Mouse (Mus musculus) CD4-positive, CD25-positive, alpha-beta regulatory T cell, adult 2 months (primary cell): ENCODE data around the gene Syk.
A peak's percentile ranks its signal among the peaks of the same experiment; 100 is the strongest.

Experiments
- DNase-seq: peaks from one replicate; pipeline ENCODE4 v3.0.0-alpha.2; 2012; ENCODE audit warnings: low read depth, low spot score

Syk gene

DNA sequence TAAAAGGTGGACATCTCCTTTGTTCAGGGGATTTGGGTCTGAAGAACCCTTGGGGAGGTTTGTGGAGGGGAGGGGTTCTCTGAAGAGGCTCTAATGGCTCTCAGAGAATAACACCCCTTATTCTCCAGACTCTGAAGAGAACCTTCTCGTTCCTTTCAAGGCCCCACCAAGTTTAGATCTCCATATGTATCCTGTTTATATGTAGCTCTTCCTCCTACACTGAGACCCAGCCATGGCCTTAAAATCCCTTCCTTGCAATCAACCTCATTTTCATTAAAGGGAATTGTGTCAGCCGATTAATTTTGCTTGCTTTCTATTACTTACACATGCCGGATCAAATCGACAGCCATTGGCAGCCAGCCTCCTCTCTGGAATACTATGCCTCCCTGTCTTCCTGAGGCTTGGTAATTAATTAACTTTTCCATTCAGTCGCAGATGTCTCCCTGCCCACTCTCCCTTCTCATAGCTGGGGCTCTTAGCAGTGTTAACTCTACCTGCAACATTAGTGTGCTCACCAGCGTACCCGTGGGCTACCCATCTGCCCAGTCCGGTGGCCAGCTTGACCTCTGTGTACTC, 13.7 kb upstream of the Syk start:
- DNase-seq: no peak

- DNase-seq: no peak
Measured at GRCm38 (mm10) chr13:52570276-52570675, 12.7 kb upstream of the Syk start.

DNA sequence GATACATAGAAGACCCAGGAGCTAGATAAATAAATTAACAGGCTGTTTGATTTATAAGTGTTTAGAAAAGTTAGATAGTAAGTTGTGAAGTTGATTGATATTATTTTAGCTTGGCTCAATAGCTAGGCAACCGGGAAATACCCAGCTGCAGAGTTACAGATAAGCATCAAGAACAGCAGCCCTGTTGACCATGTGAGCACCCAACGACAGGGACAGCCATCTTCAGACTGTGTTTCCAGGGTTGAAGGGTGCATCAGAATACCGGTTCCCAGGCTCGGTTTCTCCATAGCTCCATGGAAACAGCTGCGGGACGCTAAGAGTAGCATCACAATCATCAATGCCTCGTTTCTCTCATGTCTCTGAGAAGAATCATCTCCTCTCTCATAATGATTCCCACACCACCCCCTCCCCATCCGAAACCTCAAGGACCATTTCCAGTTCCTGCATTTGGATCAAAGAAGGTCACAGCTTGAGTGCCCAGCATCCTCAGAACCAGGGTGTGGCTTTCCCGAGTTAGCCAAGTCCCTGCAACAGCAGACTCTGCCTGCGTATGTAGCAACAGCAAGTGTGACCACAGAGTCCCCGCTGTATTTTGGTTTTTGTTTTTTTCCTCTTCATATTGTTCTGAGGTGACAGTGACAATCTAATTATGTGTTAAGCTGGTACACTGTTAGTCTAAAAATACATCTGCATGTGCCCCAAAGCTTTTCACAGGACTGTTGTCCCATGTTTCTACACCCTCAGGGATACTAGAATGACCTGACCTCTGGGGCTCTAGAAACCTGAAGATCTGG, 11.2 kb upstream of the Syk start:
- DNase-seq: no peak

DNA sequence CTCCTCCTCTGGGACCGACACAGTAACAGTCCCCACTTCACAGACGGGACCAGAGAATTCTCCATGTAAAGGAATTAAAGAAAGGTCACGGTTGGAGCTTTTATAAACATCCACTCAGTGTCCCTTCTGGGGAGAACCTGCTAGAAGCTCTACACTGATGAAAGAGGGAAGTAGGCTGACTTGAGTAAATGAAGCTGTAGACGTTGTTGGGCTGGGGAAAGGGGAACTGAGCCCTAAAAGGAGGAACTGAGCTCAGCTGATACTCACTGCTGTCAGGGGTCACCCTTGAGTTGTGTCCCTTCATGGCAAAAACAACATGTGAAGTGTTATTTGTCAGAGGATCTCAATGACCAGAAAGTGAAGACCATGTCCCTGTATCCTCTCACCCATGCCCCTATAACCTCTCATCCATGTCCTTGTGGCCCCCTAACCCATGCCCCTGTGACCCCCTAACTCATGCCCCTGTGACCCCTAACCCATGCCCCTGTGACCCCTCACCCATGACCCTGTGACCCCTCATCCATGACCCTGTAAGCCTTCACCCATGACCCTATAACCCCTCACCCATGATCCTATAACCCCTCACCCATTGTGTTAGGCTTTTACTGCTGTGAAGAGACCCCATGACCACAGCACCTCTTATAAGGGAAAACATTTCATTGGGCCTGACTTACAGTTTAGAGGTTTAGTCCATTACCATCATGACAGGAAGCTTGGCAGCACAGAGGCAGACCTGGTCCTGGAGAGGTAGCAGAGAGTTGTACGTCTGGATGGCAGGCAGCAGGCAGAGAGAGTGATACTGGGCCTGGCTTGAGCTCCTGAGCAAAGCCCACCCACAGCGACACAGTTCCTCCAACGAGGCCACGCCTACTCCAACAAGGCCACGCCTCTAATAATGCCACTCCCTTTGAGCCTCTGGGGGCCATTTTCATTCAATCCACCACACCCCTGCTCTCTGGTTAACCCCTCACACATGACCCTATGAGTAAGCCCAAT, 10.2 kb upstream of the Syk start:
- peak; percentile 11 for DNase-seq

DNA sequence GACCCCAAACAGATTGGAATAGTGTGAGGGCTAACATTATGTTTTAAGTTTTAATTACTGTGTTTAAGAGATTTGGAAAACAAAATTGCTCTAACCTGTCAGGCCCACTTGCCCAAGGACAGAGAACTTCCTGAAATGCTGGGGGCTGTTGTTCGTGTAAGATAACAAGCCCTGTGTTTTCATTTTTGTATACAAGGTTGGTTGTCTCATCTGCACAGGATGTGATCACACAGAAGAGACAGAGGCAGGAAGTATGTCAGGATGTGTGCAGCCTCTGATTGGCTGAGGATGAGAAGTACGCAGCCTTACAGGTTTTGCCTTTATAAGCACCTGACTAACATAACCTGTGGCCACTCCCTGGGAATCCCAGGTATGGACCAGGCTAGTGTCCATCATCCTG, 8.7 kb upstream of the Syk start:
- DNase-seq: no peak

- DNase-seq: no peak
Measured at GRCm38 (mm10) chr13:52575483-52575882, 7.5 kb upstream of the Syk start.

DNA sequence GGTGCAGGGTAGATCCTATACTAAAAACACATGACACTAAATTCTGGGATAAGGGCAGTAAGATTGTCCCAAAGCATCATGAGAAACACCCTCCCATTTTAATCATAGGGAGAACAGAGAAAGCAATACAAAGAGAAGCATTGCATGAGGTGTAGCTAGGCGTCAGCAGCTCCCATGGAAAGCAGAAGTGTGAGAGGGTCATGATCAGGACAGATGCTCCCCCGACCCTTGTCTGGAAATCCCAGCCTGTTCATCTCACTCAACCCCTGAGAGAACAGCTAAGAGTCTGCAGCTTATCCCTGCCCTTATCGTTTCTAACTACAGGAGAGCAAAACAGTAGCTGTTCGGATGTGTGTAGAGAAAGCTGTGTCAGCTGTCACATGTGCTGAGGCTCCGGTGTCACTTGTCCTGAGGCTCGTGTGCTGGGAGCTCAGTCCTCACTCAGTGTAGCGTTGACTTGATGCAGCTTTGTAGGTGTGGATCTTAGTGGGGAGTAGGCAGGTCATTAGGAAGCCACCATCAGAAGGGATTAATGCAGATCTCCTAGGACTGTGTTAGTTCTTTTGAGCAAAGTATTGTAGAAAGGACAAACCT, 6.9 kb upstream of the Syk start:
- DNase-seq: no peak

DNA sequence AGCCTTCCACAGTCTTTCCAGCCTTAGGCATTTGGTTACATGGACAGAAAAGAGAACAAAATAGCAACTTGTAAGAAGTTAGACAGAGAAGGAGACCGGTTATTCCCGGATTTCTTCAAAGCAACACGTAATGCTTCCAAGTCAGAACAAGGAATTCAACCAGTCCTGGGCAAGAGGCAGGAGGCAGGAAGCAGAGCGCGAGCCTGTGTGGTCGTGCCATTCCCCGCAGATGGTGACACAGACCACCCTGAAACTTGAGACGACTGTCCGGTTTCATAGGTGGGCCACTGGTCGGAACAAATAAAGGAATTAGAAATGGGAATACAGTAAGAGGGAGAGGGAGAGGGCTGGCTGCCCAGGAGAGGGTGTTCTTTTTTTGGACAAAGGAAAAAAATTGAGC, 6.1 kb upstream of the Syk start:
- DNase-seq: no peak

DNA sequence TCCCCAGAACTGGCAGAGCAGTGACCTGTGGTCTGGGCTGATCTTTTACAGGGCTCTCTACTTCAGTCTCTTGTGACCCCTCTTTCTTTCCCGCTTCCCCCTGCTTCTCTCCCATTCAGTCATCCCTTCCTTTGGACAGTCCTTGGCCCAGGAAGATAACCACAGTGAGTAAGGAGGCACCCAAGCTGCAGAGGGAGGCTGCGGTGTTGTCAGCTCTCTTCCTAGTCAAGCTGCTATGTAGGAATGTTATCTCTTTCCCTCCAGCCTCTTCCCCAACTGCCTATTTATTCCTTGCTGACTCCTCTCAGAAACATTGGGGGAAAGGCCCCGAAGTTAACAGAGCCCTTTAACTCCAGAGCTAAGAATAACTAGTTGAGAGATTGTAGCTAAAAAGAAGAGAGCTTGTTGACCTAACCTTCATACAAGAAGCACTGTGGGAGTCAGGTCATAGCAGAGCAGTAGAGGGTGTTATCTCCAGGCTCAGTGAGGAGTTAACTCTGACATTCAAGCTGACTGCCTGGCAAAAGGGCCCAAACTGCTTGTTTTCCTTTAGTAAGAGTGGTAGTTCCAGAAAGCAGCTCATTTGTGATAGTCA, 5.5 kb upstream of the Syk start:
- no peak for DNase-seq

- no peak for DNase-seq
Measured at GRCm38 (mm10) chr13:52577939-52578338, 5.0 kb upstream of the Syk start.

DNA sequence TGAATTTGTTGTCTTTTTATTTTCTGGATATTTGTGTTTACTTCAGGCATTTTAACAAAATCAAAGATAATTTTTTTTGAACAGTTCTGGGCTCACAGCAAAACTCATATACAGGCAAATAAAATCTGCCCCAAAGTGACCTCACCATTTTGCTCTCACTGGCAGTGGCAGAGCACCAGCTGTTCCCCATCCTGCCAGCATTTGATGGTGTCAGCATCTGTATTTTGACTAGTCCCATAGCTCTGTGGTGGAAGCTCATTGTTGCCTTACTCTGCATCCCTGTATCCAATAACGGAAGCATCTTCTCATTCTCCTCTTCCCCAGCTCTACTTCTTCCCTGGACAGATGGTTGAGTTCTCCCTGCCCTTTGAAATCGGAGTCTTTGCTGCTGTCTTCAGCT, 4.2 kb upstream of the Syk start:
- no peak for DNase-seq

DNA sequence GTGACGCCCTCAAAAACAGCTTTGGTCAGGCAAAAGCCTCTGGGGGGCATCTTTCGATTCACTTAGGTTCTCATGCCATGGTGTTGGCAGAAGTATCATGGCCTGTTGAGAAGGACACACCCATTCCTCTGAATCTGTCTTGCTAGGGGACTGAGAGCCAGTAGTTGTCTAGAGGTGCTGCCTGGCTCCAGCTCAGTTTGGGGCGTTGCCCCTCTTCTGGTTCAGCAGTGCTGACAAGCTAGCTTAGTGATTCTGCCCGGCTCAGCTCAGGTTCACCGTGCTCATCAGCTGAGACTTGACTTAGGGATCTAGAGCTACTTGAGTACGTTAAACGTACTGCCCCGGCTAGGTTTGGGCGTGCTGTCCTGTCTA, 481 bp upstream of the Syk start:
- peak; percentile 34 for DNase-seq

DNA sequence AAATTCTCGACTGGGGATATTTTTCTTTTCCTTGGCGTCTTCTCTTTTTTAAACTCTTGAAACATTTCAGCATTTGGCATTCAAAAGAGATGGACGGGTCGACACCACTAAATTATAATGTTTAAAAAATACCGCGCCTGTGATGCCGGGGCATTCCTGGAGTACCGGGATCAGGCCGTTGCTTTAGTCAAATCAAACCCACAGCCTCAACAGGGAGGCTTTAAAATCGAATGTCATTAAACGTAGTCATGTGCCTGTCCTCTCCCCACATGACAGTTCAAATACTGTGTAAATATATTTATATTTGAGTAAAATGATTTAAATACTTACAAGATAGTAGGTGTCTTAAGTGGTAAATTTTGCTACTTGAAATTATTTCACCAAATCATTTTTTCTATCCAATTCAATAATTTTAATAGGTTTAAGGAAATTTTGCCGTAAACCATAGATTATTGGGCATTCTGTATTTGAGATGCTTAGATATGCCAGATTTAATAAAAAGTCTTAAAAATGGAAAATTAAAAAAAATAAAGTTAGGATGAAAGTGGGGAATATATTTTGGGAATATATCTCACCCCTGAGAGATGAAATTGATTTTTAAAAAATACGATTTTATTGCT, 1.1 kb downstream of the Syk start:
- no peak for DNase-seq

- no peak for DNase-seq
Measured at GRCm38 (mm10) chr13:52584654-52585455, 1.9 kb downstream of the Syk start.

DNA sequence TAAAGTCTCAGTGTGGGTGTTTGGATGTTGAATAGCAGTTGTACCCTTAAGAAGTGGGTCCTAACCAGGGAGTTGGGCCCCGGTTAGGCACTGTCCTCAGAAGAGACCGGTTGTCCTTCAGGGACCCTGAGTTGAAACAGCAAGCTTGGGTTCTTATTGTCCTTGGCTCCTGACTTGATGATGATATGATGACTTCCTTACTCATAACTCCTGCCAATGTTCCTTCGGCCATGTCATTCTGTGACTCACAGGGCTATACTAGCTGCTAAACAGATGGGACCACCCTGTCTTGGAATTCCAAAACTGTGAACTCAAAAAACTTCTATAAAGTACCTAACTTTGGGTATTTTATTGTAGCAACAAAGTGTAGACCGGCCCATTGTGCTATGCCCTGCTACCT, 4.8 kb downstream of the Syk start:
- no peak for DNase-seq

- DNase-seq: no peak
Measured at GRCm38 (mm10) chr13:52589043-52589442, 6.1 kb downstream of the Syk start.

- no peak for DNase-seq
Measured at GRCm38 (mm10) chr13:52591831-52592230, 8.9 kb downstream of the Syk start.

DNA sequence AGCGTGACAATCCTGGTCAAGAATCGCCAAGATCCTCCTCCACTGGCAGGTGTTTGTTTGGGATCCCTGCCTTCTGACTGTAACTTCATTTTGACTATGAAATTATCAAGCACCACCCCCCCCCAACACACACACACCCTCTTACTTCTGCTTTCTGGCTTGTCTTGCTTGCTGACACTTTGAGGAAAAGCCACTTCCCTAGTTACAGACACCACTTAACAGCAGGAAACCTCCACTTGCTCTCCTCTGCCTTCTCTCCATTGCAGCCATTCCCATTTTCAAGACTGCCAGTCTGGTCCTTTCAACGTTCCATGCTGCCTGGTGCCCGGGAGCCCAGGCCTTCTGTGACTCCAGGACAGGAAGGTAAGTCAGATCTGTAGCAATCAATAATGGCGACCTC, 13.7 kb downstream of the Syk start:
- DNase-seq: no peak

GRCm38 (mm10) chr13:52597092-52597678, 14.2 kb downstream of the Syk start:
- no peak for DNase-seq

GRCm38 (mm10) chr13:52598233-52598632, 15.3 kb downstream of the Syk start:
- no peak for DNase-seq
